Mouse (Mus musculus) right cerebral cortex, adult 18-20 months (tissue): Measurements from ENCODE around the gene Fnip2.

Experiments
- DNase-seq: peaks from one replicate; pipeline ENCODE4 v3.0.0; 2022; ENCODE audit warnings: mixed read lengths

The Fnip2 gene

DNA sequence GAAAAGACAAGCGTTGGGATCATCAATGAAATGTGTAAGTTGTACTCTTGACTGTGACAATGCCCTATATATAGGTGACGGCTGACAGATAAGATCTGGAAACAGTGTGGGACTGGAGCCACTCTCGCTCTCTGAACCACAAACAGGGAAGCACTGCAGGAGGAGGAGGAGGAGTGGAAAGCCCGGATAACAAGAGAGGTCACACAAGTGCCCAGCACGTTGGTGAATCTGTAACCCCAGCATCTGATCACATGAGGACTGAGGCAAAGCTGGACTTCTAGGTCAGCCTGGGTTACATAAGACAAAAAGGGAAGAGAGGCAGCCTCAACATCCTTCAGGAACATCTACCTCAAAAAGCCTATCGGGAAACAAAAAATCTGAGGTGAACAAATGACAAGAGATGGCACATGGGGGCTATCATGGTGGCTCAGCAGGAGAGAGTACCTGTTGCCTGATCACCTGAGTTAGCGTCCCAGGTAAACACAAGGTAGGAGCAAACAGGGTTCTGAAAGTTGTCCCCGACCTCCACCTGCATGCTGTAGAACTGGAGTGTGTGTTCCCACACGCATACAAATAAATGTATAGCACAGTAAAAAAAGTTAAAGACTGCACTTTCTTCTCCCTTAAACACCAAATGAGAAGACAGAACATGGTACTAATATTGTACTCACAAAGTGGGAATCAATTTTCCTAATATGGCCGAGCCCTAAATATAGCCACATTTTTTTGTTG, 2.6 kb downstream of the Fnip2 start:
- no peak for DNase-seq

DNA sequence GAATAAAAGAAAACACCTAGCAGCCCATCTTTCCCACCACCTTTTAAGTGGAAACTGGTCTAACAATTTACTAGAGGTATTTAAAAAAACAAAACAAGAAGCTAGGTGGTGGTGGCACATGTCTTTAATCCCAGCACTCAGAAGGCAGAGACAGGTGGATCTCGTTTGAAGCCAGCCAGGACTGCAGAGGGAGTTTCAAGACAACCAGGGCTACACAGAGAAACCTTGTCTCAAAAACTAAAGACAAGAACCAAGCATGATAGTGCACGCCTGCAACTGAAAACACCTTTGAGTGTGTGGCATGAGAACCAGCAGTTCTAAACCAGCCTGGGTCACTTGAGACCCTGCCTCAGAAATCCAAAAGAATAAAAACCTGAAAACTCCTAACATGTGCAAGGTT, 4.1 kb downstream of the Fnip2 start:
- DNase-seq: no peak

DNA sequence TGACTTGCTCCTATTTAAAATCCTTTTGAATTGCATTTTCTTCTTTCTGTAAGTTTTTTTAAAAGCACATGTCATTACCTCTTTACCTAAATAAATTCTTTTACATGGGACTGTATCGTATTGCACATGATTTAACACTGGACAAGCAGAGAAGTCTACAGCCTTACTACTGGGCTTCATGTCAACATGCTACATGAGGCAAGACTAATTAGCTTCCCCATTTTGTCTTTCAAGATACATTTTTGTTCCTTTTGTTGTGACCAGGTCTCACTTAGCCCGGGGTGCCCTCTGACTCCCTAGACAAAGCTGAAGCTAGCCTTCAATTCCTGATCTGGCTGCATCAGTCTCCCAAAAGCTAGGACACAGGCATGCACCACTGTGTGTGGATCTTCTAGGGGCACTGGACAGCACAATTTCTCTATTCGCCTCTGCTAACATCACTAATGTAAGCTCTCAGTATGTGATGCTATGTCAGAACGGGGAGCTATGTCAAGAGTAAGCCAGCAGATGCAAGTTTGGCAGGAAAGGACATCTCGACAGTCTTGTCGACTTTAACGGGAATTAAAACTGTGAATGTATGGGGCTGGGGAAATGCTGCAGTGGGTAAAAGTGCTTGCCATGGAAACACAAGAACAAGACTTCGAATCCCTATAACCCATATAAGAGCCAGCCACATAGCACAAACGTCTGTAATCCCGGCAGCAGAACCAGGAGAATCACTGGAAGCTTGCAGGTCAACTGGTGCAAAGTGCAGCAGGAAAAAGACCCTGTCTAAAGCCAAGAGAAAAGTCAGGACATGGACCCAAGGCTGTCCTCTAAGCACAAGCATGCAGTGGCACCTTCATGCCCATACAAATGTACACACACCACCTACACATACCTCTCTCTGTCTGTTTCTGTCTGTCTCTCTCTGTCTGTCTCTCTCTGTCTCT, 5.5 kb downstream of the Fnip2 start:
- DNase-seq: no peak

DNA sequence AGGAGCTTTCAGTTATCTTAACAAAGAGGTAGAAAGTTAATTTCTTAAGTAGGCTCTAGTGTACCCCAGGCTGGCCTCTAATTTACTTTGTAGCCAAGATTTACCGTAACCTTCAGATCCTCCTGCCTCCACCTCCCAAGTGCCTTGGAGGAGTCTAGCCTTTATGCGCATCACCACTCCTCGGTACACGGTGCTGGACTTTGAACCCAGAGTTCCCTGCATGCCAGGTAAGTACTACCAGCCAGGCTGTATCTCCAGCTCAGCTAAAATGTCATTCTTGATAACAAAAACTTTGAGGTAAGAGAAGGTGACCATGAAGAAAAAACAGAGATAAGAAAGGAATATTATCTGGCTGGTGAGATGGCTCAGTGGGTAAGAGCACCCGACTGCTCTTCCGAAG, 7.0 kb downstream of the Fnip2 start:
- no peak for DNase-seq

DNA sequence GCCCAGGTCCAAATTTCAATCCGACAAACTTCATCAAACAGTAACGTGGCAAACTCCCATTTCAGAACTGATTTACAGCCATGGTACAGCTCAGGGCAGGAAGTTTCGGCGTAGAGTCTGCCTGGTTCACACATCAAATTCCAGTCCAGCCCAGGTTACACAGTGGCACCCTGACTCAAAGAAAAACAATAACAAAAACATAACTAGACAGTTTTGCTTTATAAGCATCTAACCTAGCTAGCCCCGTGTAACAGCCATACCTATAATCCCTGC, 7.9 kb downstream of the Fnip2 start:
- DNase-seq: no peak

DNA sequence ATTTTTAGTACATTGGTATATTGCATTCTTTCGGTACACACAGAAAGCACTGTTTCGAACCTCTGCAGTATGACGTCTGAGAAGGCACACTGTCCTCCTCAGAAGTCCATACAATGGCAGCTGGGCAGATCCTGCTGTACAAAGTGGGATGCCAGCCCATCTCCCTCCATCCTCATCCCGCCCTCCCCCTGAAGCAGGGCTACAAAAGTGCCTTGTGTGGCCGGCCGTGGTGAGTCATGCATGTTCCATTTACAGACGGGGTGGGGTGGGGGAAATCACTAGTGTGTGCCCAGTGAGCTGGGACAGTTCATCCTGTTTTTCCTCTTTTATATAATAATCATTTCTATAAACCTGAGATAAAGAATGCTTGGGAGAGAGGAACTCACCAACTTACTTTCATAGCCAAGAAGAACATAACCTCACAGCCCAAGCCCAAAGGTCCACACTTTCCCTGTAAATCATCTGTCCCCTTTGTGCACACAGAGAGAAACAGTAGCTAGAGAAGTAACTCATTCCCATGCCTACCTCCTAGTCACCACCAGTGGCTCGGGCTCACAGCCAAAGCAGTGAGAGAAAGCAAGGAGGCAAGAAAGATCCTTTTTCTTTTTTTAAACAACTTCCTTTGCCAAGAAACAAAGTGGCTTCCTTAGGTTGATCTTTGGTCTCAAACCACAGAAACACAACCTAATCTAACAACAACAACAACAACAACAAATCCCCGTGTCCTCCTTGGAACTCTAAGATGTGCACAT, 8.4 kb downstream of the Fnip2 start:
- DNase-seq: peak; percentile 68

DNA sequence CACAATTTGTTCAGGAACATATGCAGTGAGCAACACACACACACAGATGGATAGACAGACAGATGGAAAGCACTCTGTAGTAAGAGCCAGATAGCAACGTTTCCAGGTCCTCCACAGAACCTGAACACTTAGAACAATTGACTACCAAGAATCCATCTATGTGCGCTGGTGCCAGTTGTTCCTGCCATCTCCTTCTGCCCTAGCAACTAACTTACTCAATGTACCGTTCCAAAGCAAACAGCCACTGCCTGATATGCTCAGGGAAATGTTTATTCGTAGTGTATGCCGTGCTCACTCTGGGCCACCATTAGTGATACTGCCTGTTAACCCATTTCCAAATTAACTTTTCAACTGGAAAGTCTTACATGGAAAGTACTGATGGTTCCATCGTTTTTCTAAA, 12.5 kb downstream of the Fnip2 start:
- DNase-seq: no peak

DNA sequence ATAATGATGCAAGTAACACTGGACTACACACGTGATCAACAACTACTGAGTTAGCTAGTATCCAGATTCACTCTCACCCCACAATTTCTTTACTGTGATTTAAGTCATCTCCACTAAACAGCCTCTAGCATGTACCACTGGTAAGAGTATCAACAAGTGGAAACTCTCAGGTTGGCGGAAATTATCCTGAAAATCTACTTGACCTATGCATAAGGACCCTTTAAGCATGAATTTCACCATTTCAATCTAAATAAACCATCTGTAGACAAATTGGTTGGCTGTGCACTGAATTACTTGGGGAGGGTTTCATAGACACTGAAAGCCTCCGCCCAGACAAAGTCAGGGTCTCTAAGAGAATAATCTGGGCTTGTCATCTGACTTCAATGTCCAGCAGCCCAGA, 13.8 kb downstream of the Fnip2 start:
- no peak for DNase-seq

DNA sequence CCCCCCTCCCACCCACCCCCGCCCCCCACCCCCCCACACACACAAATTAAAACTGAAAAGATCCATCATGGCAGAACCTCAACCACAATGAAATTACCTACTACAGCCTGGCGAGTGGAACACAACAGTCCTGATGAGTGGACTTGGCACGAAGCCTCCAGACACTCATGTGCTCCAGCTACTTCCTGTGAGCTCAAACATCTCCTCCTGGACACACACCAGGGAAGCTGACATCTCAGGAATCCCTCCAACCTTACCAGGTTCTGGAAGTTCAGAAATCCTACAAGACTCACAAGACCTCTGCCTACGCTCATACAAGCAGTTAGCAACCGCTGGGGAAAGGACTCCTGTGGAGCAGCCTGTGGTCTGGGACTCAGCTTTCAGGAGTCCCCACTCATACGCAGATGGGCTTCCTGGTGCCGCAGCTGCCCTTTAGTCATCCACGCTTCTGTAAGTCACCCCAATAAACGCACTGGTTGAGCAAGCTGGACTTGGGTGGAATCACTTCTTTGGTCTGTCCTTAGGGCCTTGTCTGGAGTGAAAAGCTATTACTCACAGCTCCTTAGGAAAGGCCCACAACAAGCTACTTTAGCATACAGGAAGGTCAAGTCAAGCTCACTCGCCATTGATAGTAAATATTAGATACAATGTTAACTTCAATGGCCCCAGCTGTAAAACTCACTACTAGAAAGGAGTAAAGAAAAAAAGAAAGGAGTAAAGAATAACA, 15.6 kb downstream of the Fnip2 start:
- DNase-seq: no peak

DNA sequence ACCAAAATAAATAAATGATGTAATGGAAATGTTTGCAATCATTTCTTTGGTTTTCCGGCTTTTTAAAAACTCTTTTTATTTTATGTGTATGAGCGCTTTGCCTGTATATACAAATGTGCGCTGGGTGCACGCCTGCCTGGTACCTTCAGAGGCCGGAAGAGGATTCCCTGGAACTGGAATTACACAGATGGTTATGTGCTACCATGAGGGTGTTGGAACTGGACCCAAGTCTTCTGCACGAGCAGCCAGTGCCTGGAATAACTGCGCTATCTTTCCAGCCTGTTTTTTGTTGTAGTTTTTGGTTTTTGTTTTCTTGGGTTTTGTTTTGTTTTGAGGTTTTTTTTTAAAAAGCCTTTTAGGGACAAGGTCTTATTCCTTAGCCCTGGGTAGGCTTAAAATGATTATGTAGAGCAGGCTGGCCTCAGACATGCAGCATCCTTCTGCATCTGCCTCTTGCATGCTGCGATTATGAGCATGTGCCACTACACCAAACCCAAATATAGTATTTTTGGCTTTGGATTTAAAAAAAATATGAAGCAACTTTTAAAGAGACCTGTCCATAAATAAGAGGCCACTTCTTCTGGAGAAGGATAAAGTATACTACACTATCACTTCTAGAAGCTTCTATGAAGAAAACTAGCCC, 17.7 kb downstream of the Fnip2 start:
- DNase-seq: no peak

DNA sequence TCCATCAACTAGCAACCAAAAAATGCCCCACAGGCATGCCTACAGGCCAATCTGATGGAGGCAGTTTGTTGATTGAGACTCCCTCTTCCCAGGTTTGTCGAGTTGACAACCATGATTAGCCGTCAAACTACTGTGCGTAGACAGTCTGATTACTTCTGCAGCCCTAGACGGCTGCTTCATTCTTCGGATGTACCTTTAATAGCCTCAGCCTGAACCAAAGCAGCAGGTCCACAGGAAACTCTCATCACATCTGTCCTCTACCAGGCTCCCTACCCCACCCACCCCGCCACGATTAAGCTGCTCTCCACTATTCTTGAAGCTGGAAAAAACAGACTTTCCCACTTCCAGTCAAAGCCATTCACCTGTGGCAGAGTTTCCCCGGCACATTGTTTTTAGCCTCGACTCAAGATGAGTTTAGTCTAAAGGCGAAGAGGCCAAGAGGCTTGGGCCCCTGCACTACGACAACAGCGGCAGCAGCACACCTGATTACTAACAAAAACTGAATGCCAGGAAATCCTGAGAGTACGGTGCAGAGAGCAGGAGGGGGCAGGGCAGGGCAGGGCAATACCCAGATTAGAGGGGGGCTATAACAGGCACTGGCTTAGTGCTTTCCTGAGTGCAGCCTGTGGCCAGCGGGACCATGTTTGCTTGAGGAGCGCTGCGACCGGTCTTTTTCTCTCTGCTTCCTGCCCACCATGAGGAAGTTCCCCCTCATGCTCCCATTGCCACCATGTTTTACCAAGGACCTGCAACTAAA, 18.7 kb downstream of the Fnip2 start:
- DNase-seq: no peak

DNA sequence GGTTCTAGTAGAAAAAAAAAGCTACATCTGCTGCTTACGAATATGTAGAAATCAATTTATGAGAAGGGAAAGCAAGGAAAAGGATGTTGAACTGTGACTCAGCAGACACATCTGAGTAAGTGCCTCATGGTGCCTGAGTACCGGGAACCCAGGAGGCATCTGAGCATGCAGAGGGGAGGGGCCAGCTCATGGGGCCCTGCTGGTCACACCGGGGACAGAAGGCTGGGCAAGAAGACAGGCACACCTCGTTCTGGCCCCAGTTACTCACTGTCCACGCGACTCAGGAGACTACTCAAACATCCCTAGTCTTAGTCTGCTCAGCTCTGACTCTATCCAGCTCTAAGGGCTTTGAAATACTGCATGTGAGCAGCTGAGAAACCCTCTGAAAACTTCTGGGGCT, 25.0 kb downstream of the Fnip2 start:
- no peak for DNase-seq

DNA sequence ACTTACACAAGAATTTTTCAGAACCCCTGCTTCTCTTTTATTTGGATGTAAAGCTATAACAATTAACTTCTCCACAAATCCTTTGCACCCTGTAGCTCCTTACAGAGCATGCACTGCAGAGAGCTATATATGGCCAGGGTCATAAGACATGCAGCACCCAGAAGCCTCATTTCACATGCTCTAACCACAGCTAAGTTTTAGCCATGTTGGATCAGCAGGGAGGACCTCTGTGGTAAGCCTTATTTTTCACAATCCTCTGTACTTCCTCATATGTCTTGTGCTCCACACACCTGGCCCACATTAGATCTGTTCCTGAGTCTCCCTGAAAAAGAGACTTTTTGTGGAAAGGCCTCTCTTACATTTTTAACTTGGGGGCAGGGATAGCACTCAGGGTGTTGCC, 27.9 kb downstream of the Fnip2 start:
- DNase-seq: no peak

DNA sequence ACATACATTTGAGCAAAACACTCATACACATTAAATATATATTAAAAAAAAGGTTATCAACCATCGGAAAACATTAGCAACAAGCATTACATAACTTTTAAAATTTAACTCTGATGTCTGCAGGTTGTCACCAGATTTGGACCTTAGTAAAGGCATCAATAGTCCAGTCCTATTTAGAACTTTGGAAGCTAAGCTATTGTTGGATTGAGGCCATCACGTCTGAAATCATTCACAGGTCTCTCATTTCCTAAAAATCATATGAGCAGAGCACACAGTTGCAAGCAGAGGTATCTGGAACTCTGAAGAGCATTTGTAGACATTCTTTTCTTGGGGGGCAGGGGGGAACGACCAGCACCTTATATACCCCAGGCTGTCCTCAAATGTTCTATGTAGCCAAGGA, 28.5 kb downstream of the Fnip2 start:
- DNase-seq: no peak

DNA sequence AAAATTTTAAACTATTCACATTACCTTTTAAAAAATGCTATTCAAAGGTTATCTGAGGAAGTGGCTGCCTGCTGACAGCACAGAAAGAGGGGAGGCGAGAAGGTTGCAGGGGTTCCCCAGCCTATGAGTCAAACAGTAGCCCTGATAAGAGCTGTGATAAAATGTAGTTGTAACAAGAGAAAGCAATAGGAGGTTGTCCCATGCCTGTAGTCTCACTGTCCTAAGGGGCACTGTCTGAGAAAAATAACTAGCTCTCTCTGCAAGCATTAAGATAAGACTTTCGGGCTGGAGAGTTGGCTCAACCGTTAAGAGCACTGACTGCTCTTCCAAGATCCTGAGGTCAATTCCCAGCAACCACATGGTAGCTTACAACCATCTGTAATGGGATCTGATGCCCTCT, 29.3 kb downstream of the Fnip2 start:
- DNase-seq: no peak

DNA sequence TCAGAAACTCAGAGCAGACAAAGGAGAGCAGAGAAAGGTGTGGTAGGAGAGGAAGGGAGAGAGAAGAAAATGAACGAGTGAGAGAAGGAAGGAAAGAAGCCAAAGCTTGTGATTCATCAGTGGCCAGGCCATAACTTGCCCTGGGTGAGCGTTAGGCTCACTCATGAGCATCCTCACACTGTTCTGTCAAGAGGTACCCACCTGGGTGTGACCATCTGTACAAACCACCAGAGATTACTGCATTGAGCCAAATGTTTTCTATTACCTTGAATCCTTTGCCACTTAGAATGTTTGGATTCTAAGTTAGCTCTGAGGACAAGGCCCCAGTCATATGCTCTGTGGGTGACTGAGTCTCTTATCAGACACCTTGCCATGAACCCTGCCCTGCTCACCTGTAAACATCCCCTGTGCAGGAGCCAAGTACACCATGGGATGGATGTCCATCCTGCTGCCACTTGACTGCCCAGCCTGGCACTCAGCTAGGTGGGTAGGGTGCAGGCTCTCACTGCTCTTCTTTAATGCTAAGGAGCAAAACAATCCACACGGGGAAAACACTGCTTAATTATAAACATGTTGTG, 29.9 kb downstream of the Fnip2 start:
- DNase-seq: no peak

DNA sequence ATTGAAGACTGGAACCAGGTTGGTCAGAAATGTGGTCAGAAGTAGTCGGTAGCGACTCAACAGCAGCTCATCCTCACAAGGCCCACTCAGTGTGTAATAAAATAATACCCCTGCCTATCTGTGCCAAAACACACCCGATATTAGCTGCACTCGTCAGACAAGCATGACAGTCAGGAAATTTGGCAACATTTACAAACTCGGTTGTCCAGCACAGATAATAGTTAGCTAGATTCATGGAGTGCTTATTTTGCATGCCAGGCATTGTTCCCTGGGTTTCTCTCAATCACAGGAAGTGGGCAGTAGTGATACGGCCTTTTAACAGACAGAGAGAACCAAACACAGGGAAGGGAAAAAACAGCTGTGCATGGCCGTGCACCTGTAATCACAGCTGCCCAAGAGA, 30.6 kb downstream of the Fnip2 start:
- DNase-seq: no peak

DNA sequence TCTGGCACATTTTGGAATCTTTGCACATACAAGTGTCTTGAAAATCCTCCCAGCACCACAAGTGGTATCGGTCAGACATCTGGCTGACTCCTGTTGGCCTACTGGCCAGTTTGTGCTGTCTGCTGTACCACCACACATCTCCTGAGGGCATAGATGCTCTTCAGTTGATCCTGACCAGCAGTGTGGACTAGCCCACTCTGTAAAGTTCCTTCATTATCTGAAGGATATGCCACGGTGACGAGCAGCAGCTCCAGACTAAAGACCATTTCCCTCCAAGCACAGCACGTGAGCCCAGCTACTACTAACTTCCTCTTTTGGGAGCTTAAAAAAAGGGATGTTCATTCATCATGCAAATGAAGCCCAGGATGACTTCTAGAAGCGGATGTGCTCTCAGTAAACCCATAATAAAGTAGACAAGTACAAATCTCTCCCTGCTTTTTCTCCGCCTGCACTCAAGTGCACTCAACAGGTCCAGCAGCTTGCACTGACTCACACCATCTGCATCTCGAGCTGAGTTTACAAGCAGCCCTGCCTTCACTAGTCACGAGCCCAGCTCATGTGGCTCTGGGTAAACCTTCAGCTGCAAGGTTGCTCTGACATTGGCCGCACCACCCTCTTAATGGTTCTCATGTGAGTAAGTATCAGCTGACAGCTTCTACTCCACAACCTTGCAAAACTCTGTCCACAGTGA, 35.9 kb downstream of the Fnip2 start:
- peak; percentile 82 for DNase-seq

DNA sequence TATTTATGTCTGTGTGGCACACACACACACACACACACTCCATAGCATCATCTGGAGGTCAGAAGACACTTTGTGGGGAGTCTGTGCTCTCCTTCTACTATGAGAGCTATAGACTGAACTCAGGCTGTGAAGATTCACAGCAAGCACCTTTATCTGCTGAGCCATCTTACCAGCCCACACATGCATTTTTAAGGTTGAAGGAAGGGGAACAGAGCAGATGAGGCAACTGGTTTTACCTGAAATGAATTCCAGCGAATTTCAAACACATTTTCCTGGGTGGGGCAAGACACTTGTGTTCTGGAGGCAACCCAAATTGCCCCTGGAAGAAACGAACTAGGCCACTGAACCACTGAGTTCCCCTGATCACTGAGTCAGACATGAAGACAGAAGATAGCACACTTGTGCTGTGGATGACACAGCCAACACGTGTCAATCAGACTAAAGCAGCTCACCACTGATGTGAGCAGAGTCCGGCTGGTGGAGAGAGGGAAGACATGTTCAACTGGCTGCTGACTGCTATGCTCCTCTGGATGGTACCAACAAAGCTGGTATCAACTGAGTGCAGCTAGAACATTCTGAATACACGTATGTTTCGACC, 38.0 kb downstream of the Fnip2 start:
- DNase-seq: no peak

DNA sequence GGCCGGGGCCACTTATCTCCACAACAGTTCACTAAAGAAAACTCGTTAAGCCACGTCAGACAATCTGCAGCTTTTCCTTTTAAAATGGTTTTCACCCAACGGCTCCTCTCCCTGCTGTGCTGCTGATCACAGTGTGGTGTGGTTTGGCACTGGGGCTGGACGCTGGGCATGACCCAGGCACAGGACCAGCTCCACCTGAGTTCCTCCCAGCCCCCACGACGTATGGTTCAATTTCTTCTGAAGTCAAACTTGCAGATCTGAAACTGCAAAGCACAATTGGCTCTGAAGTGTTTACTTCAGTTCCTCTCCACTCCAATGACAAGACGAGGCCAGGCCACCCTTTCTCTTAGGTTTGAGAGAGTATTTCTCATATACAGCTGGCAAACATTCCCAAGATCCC, 39.1 kb downstream of the Fnip2 start:
- no peak for DNase-seq
